Mouse (Mus musculus) olfactory bulb, adult 2 months (tissue): Measurements from ENCODE around the gene Il22ra1. TPM values are rescaled to one million over a fixed set of nuclear protein-coding genes. Genes with fewer than 3 reads are reported as not detected.

Source experiments
- H3K27ac ChIP-seq: fragments of 200-500 bp; 2 replicates; pipeline ENCODE4 v1.5.1; 2012; ENCODE audit warnings: low read depth, low read length; ENCODE audit not compliant: insufficient read depth
- H3K4me1 ChIP-seq: fragments of 200-500 bp; 2 replicates; pipeline ENCODE4 v1.6.1; 2012; ENCODE audit warnings: low read length; ENCODE audit not compliant: control insufficient read depth, insufficient read depth
- H3K4me3 ChIP-seq: fragments of 200-500 bp; 2 replicates; pipeline ENCODE4 v1.5.1; 2012; ENCODE audit warnings: mild to moderate bottlenecking, low read depth, low read length, moderate library complexity; ENCODE audit not compliant: insufficient read depth
- CTCF ChIP-seq: fragments of 200-500 bp; IDR thresholded peaks from 2 replicates; pipeline ENCODE4 v1.5.1; 2012; ENCODE audit warnings: low read depth, mild to moderate bottlenecking, low read length, moderate library complexity; ENCODE audit not compliant: insufficient read depth
- POLR2A ChIP-seq: fragments of 200-500 bp; IDR thresholded peaks from 2 replicates; pipeline ENCODE4 v1.6.1; 2012; ENCODE audit warnings: mild to moderate bottlenecking, low read depth, low read length, moderate library complexity; ENCODE audit not compliant: insufficient read depth
- whole genome bisulfite sequencing: fragments of 180-500 bp; shearing (Covaris S2); methylation state at CpG from one replicate; pipeline ENCODE4 v1.1.7; 2018; 5-methylcytosine and 5-hydroxymethylcytosine counted together
- polyA plus RNA-seq: library from polyadenylated mRNA; stranded (reverse); fragments of >200 nt; gene quantifications from 2 replicates; pipeline ENCODE4 v1.2.4, GENCODE M21; 2012; ENCODE audit warnings: low replicate concordance; ENCODE audit not compliant: missing spikeins, insufficient read depth, insufficient read length

The Il22ra1 gene
- polyA plus RNA-seq = not detected in 2 replicates

DNA sequence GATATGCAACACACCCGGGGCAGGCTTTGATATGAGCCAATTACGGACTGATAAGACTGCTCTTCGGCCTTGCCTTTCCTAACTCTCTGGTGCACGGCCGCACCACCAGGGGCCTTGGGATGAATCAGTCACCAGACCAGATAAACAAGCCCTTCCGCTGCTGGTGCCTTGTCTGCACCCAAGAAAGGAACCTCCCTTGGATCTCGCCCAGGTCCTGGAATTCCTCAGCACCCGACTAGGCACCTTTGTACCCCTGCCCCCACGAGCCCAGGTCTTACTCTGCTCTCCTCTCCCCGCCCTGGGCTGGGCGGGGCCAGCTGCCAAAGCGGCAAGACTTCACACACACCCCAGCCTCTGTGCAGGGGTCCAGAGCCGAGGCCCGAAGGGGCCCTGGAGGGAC, at the start of gene Il22ra1:
Gene Il22ra1, plus strand, starts transcription at position 356 of the 400 bp plus-strand sequence.
- no peak within 1 kb of the TSS for H3K4me3 ChIP-seq
- H3K27ac ChIP-seq = no peak within 1 kb of the TSS
- 69% methylated on average over 14 of the region's 14 CpGs for WGBS
- no peaks in the 10 kb centered on the region for H3K4me1 ChIP-seq
- TF ChIP-seq POLR2A (no peak), CTCF (no peak)

DNA sequence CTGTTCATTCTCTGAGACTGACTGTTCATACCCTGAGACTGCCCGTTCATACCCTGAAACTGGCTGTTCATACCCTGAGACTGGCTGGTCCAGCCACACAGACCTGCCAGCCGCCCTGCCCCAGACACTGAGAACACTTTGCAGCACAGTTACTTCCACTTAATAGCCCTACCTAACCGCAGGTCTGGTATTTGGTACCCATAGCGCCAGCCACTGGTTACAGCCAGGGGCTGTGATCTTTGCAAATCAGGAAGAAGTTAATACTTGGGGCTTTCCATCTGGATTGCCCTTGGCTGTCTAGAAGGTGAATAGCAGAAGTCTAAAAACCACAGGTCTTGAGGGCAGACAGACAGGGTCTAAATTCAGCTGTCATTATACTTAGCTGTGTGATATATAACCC, 48.7 kb upstream of the Il22ra1 start:
- no peaks in the 10 kb centered on the region for H3K4me1 ChIP-seq
- no peak overlapping the region for H3K4me3 ChIP-seq
- 85% methylated on average over 4 of the region's 4 CpGs for WGBS
- no peak overlapping the region for H3K27ac ChIP-seq
- TF ChIP-seq CTCF (no peak), POLR2A (no peak)

GRCm38 (mm10) chr4:135681789-135682188, 46.2 kb upstream of the Il22ra1 start:
- 86% methylated on average over 5 of the region's 5 CpGs for WGBS
- TF ChIP-seq POLR2A (no peak), CTCF (no peak)
- Histone ChIP-seq H3K27ac (no peak overlapping the region), H3K4me3 (no peak overlapping the region), H3K4me1 (peaks cover 6% of the 10 kb centered on the region)

DNA sequence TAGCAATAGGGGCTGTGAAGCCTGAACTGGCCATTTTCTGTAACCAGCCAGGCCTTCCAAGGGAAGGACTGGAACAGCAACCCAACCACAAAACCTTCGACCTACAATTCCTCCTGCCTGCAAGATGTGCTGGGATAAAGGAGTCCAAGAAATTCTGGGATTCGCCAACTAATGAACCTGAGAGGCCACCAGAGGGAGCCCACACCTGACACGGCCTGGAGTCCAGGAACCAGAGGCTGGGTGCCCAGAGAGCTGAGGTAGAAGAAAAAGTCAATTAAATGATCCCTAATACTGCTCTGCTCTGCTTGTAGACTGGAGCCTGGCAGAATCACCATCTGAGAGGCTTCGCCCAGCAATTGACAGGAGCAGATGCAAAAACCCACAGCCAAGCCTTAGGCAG, 44.4 kb upstream of the Il22ra1 start:
- TF ChIP-seq POLR2A (no peak), CTCF (no peak; the same call in 1 of the 2 replicates)
- H3K4me1 ChIP-seq = peaks cover 6% of the 10 kb centered on the region
- 44% methylated on average over 4 of the region's 4 CpGs for WGBS
- no peak overlapping the region for H3K27ac ChIP-seq
- no peak overlapping the region for H3K4me3 ChIP-seq

- no peak for TF ChIP-seq CTCF
- TF ChIP-seq POLR2A = no peak
- Histone ChIP-seq H3K27ac (no peak overlapping the region), H3K4me1 (peaks cover 6% of the 10 kb centered on the region), H3K4me3 (no peak overlapping the region)
- WGBS = 47% methylated on average over 3 of the region's 3 CpGs
Observed at GRCm38 (mm10) chr4:135684731-135685130, 43.2 kb upstream of the Il22ra1 start.

DNA sequence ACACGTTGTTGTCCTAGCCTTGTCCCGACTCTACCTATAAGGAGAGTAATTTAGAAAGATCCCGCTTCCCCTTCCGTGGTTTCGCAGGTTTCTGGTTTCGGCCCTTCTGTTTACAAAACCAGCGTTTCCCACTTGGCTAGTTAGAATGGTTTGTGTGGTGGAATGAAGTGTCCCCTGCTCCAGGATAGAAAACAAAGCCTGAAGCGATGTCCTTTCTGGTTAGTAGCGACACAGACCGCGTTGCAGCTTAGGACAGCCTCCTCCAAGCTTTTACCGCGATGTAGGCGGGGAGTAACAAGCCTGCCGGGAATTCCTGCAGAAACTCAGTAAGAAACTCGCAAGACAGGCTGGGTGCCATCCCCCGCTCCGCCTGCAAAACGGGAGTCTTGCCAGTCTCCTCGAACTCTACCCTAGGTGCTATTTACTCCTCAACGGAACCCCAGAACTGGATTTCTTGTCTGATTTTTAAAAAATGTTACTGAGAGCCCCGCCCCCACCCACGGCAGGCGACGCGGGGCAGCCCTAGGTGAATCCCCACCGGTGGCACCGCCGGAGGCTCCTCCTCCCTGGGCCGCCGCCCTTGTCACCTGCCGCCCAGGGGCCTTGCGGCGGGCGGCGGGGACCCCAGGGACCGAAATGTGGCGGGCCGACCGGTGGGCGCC, 41.9 kb upstream of the Il22ra1 start, which contains the start of gene Ifnlr1:
Gene Ifnlr1, plus strand, starts transcription at position 382 of the 662 bp plus-strand sequence.
- H3K4me3 ChIP-seq = peak within 1 kb of the TSS; percentile 47
- peaks cover 6% of the 10 kb centered on the region for H3K4me1 ChIP-seq
- WGBS = 3% methylated on average over 41 of the region's 41 CpGs
- no peak for TF ChIP-seq POLR2A
- no peak for TF ChIP-seq CTCF
- H3K27ac ChIP-seq = no peak within 1 kb of the TSS

DNA sequence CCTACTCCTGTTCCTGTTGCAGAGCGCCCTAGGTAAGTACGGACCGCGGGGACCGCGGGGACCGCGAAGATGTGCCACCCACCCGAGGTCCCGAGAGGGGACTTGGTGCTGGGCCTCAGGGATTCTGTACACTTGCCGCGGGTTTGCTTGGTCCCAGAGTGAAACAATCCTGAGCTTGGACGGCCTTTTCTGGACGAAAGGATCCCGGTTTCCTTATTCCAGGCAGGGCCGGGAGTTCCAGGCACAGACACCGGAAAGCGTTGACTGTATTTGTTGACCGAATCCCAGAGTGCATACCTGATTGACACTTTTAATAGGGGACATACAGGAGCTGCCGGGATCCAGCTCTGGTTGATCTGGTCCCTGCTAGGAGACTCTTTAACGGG, 41.4 kb upstream of the Il22ra1 start:
- H3K27ac ChIP-seq = no peak overlapping the region
- H3K4me1 ChIP-seq = peaks cover 6% of the 10 kb centered on the region
- TF ChIP-seq CTCF = no peak
- TF ChIP-seq POLR2A = no peak
- H3K4me3 ChIP-seq = peak overlapping the region; percentile 47
- 6% methylated on average over 21 of the region's 21 CpGs for WGBS

GRCm38 (mm10) chr4:135689797-135690196, 38.2 kb upstream of the Il22ra1 start:
- TF ChIP-seq POLR2A = no peak
- TF ChIP-seq CTCF = no peak
- WGBS = 87% methylated on average over 7 of the region's 7 CpGs
- no peak overlapping the region for H3K27ac ChIP-seq
- no peak overlapping the region for H3K4me3 ChIP-seq
- H3K4me1 ChIP-seq = peaks cover 6% of the 10 kb centered on the region

GRCm38 (mm10) chr4:135690241-135690640, 37.7 kb upstream of the Il22ra1 start:
- Histone ChIP-seq H3K4me3 (no peak overlapping the region), H3K4me1 (peaks cover 6% of the 10 kb centered on the region), H3K27ac (no peak overlapping the region)
- TF ChIP-seq CTCF (no peak), POLR2A (no peak)
- WGBS = 86% methylated on average over 11 of the region's 11 CpGs

- H3K4me1 ChIP-seq = no peaks in the 10 kb centered on the region
- H3K27ac ChIP-seq = no peak overlapping the region
- H3K4me3 ChIP-seq = no peak overlapping the region
- 72% methylated on average over 4 of the region's 4 CpGs for WGBS
- no peak for TF ChIP-seq POLR2A
Observed at GRCm38 (mm10) chr4:135692916-135693315, 35.1 kb upstream of the Il22ra1 start.
